Comparison of ENCODE assay signal across 8 mouse cellular contexts in the genomic region with DNA sequence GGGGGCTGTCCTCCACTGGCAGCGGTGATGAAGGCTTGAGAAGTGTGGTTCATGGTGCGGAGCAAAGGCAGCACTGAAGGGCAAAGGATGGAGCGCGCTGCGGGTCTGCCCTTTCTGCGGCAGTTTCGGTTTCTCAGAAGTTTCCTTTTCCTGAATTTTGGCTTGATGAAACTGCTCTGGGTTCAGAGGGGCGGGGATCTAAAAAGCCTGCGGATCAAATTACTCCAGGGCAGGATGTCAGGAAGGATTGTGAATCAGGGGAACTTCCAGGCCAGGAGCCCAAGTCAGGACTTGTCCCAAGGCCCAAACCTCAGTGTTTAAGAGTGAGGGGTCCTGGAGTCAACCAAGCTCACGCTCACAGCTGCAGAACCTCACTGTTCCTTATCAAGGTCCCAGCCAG. TPM values are rescaled to one million over a fixed set of nuclear protein-coding genes. Genes with fewer than 3 reads are reported as not detected.
A peak's percentile ranks its signal among the peaks of the same experiment; 100 is the strongest.
DNase-seq lines count a peak whose midpoint lies in the region; ATAC-seq lines count a peak whose summit lies in the region.

A gene (minus strand): TSS at position 178 of the 400 bp plus-strand sequence.

- H3K27me3 ChIP-seq in erythroblast, embryonic 14.5 days (ENCODE audit: control insufficient read depth) = peaks cover 4% of the 10 kb centered on the region
- no peaks in the 10 kb centered on the region for H3K27me3 ChIP-seq in heart, embryonic 15.5 days
- H3K27me3 ChIP-seq in stomach, embryonic 14.5 days (ENCODE audit: control insufficient read depth, insufficient read depth, low read length) = no peaks in the 10 kb centered on the region

- H3K4me2 ChIP-seq in heart, embryonic 15.5 days = peak within 1 kb of the TSS; percentile 63
- peak within 1 kb of the TSS; percentile 57 for H3K4me2 ChIP-seq in stomach, embryonic 14.5 days (replicated peaks; ENCODE audit: low read depth, low read length)

- H3K4me1 ChIP-seq in erythroblast, embryonic 14.5 days (ENCODE audit: control insufficient read depth) = peaks cover 41% of the 10 kb centered on the region
- peaks cover 23% of the 10 kb centered on the region for H3K4me1 ChIP-seq in heart, embryonic 15.5 days (replicated peaks)
- peaks cover 18% of the 10 kb centered on the region; the same call in 1 of the 2 replicates for H3K4me1 ChIP-seq in stomach, embryonic 14.5 days (ENCODE audit: control insufficient read depth, insufficient read depth, low read length)

- DNase-seq in urinary bladder, adult 18-20 months (ENCODE audit: low spot score in 2 of 2) = peak; percentile 36 to 71
- DNase-seq in urinary bladder, postnatal 10 days (ENCODE audit: low spot score) = no peak
- peak; percentile 78 for DNase-seq in kidney, postnatal 14 days
- DNase-seq in right cerebral cortex, postnatal 10 days (ENCODE audit: low spot score in 2 of 2) = no peak

- WGBS in heart, embryonic 15.5 days = 15% methylated on average over 10 of the region's 10 CpGs
- WGBS in stomach, embryonic 14.5 days = 6% methylated on average over 10 of the region's 10 CpGs

- H3K9me3 ChIP-seq in erythroblast, embryonic 14.5 days (ENCODE audit: control insufficient read depth, low read length) = no peaks in the 10 kb centered on the region
- H3K9me3 ChIP-seq in heart, embryonic 15.5 days (replicated peaks) = no peaks in the 10 kb centered on the region
- no peaks in the 10 kb centered on the region for H3K9me3 ChIP-seq in stomach, embryonic 14.5 days (ENCODE audit: control insufficient read depth, low read depth, low read length)

- no peaks in the 10 kb centered on the region for H3K36me3 ChIP-seq in erythroblast, embryonic 14.5 days (ENCODE audit: control insufficient read depth)
- no peaks in the 10 kb centered on the region for H3K36me3 ChIP-seq in heart, embryonic 15.5 days
- H3K36me3 ChIP-seq in stomach, embryonic 14.5 days (ENCODE audit: control insufficient read depth, insufficient read depth, low read length) = no peaks in the 10 kb centered on the region

- peak; percentile 42; the same call in 1 of the 2 replicates for ATAC-seq in heart, embryonic 15.5 days (replicated peaks; ENCODE audit: insufficient number of reproducible peaks, insufficient read depth, low FRiP score, low read depth)
- ATAC-seq in megakaryocyte, adult 5-6 weeks (ENCODE audit: poor library complexity, severe bottlenecking) = no peak
- ATAC-seq in stomach, embryonic 14.5 days (ENCODE audit: insufficient number of reproducible peaks, insufficient read depth, low FRiP score, low read depth) = peak; percentile 50; the same call in 1 of the 2 replicates

- H3K9ac ChIP-seq in heart, embryonic 15.5 days = peak within 1 kb of the TSS; percentile 49; the same call in 1 of the 2 replicates
- peak within 1 kb of the TSS; percentile 47; the same call in 1 of the 2 replicates for H3K9ac ChIP-seq in stomach, embryonic 14.5 days (replicated peaks; ENCODE audit: low read depth, low read length)

- peak within 1 kb of the TSS; percentile 43 for H3K4me3 ChIP-seq in erythroblast, embryonic 14.5 days (replicated peaks)
- H3K4me3 ChIP-seq in heart, embryonic 15.5 days = peak within 1 kb of the TSS; percentile 52
- peak within 1 kb of the TSS; percentile 41 for H3K4me3 ChIP-seq in stomach, embryonic 14.5 days (ENCODE audit: low read depth, low read length)

- H3K27ac ChIP-seq in heart, embryonic 15.5 days = peak within 1 kb of the TSS; percentile 70
- peak within 1 kb of the TSS; percentile 62 for H3K27ac ChIP-seq in stomach, embryonic 14.5 days (ENCODE audit: low read length)

RNA-seq across cellular contexts. Expression of the gene that starts here (rescaled TPM):
- polyA plus RNA-seq in erythroblast, embryonic 14.5 days (2012) = 0.26 and 0.29 TPM in 2 replicates
- polyA plus RNA-seq in heart, embryonic 15.5 days (2015; fragmentation: Nextera tagmentation; extraction: Ambion mirVana) = 103 and 212 TPM in 2 replicates
- 2,002 and 2,201 TPM in 2 replicates for total RNA-seq in megakaryocyte, adult 5-6 weeks (2015)
- total RNA-seq in megakaryocyte, adult 5-6 weeks (2017) = 715 and 839 TPM in 2 replicates
- 347 and 377 TPM in 2 replicates for polyA plus RNA-seq in stomach, embryonic 14.5 days (2014; fragmentation: Nextera tagmentation; extraction: Ambion mirVana)

Comparison
In these comparisons a context has a peak if more than half of its experiments do, and no peak if none do; other contexts are left out.
1. RNA of the gene that starts here (polyA plus RNA-seq): 347 to 377 TPM in stomach, embryonic 14.5 days and 103 to 212 TPM in heart, embryonic 15.5 days; 0.26 to 0.29 TPM in erythroblast, embryonic 14.5 days; every median in the first group is over 10 times any median in the second.
2. DNase-seq: peak in urinary bladder, adult 18-20 months (2 of 2) and kidney, postnatal 14 days (single experiment); none in urinary bladder, postnatal 10 days (single experiment) and right cerebral cortex, postnatal 10 days (0 of 2).
3. Peak in every context shown above with its lines, with median percentiles within 50 percentile points of each other: H3K4me3 ChIP-seq.